Mouse (Mus musculus) C3H10T1/2 (cell line): ENCODE results near the gene Olfr721-ps1. TPM values are rescaled to one million over a fixed set of nuclear protein-coding genes. Genes with fewer than 3 reads are reported as not detected.

Source experiments
- polyA plus RNA-seq, 2 experiments: library from polyadenylated mRNA; unstranded; fragments of >200 nt; fragmentation: generic; extraction: Trizol; gene quantifications; one replicate each; pipeline ENCODE4 v1.2.1; 2012; ENCODE audit warnings: missing spikeins in 2 of 2

The Olfr721-ps1 gene
- polyA plus RNA-seq: not detected

GRCm38 (mm10) chr14:14400998-14401397 is at the start of gene Olfr721-ps1:
TSS of gene Olfr721-ps1 (plus strand) at chr14:14401298.

Other genes with a start within 250 kb of the Olfr721-ps1 start
- gene Olfr720, start 214.5 kb upstream of the Olfr721-ps1 start, polyA plus RNA-seq: not detected
- under 1 TPM in 1 of 2 experiments, not detected in 1; 0.02 TPM for gene Olfr31, start 78.5 kb upstream of the Olfr721-ps1 start, polyA plus RNA-seq
- gene Il3ra, start 55.0 kb upstream of the Olfr721-ps1 start, polyA plus RNA-seq: 10 to 100 TPM; 26.5 to 46.3 TPM